Mouse (Mus musculus): ENCODE data around the gene Rnf26.

DNA sequence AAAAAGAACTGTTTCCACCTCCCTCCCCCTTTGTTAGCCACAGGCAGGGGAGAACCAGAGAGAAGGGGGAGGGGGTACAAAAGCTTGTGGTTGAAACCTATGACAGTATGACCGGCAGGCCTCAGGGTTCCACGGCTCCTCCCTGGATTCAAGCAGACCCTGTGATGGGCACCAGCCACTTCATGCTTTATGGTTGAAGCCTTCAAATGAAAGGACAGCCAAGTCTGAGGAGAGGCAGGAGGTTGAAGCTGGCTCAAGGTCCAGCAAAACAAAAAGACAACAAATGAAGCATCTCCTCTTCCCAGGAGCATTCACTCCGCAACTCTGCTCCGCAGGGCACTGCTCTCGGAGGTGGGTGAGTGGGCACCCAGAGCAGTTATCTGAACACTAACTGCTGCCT is 30.1 kb upstream of the Rnf26 start:
- TF ChIP-seq POLR2A (IDR thresholded peaks at IDR 0.05; ENCODE audit: low read depth, low read length): no peak
- no peak for TF ChIP-seq CTCF (conservative IDR thresholded peaks at IDR 0.05; ENCODE audit: insufficient read depth, insufficient read length, low read depth, low read length)

Data from kidney, adult 2 months (tissue).